Comparison of ENCODE assay signal across 20 mouse cellular contexts in the genomic region with DNA sequence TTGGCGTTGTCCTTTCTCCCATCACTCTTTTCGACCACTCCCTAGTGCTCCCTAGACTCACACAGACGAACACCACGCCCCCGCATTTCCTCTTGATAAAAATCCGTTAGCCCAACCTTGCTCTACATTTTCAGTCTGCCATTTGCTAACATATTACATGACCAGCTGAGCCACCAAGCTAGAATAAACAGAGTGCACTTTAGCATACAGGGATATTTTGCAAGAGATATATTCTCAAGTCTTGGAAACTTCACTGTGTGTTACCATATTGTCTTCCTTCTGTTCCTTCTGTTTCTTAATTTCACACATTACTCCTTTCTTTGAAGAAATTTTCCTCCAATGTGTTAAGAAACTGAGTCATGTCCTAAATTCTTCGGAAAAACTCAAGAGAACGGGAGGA.
DNase-seq lines count a peak whose midpoint lies in the region; ATAC-seq and TF ChIP-seq lines count a peak whose summit lies in the region.
"Had no signal": no experiment of that assay in that cellular context is flagged by ENCODE, and none has a peak within 500 bp of the region (broad histone marks: within the 10 kb centered on the region; RNA-seq: fewer than 3 reads in every experiment).

No protein-coding gene starts in this region.

- WGBS in forebrain, postnatal 0 days = 71% methylated on average over 8 of the region's 8 CpGs
- WGBS in forebrain, embryonic 13.5 days = 84% methylated on average over 8 of the region's 8 CpGs

- 0 out of 2 replicates have a peak overlapping the region, but pooled peaks have one; percentile 1 for H3K9ac ChIP-seq in forebrain, postnatal 0 days
- H3K9ac ChIP-seq in forebrain, embryonic 13.5 days = no peak overlapping the region
- H3K9ac ChIP-seq: embryonic facial prominence, embryonic 15.5 days; hindbrain, embryonic 15.5 days; liver, postnatal 0 days had no signal

- H3K27ac ChIP-seq in forebrain, postnatal 0 days (ENCODE audit: low read depth, low read length) = peak overlapping the region; percentile 75
- no peak overlapping the region; the same call in 1 of the 2 replicates for H3K27ac ChIP-seq in forebrain, embryonic 13.5 days
- H3K27ac ChIP-seq: embryonic facial prominence, embryonic 15.5 days; heart, embryonic 10.5 days; hindbrain, embryonic 15.5 days had no signal

- peak overlapping the region; percentile 20 for H3K4me2 ChIP-seq in forebrain, postnatal 0 days (ENCODE audit: low read depth)
- no peak overlapping the region for H3K4me2 ChIP-seq in forebrain, embryonic 13.5 days
- H3K4me2 ChIP-seq: embryonic facial prominence, embryonic 15.5 days; hindbrain, embryonic 15.5 days had no signal

- no peak overlapping the region for H3K4me3 ChIP-seq in forebrain, postnatal 0 days (ENCODE audit: low read depth, low read length)
- H3K4me3 ChIP-seq in forebrain, embryonic 13.5 days = no peak overlapping the region
- H3K4me3 ChIP-seq: embryonic facial prominence, embryonic 15.5 days; heart, embryonic 10.5 days; hindbrain, embryonic 15.5 days had no signal

- 0 out of 2 replicates have a peak, but pooled peaks cover 3% of the 10 kb centered on the region for H3K4me1 ChIP-seq in forebrain, postnatal 0 days (ENCODE audit: insufficient read depth)
- 0 out of 2 replicates have a peak, but pooled peaks cover 4% of the 10 kb centered on the region for H3K4me1 ChIP-seq in forebrain, embryonic 13.5 days
- H3K4me1 ChIP-seq: embryonic facial prominence, embryonic 15.5 days; hindbrain, embryonic 15.5 days had no signal

- no peaks in the 10 kb centered on the region for H3K27me3 ChIP-seq in forebrain, postnatal 0 days (ENCODE audit: insufficient read depth, low read length)
- no peaks in the 10 kb centered on the region for H3K27me3 ChIP-seq in forebrain, embryonic 13.5 days
- H3K27me3 ChIP-seq: embryonic facial prominence, embryonic 15.5 days; hindbrain, embryonic 15.5 days had no signal

- TF ChIP-seq CTCF in forebrain, postnatal 0 days (IDR thresholded peaks at IDR 0.05; ENCODE audit: low read depth) = no peak

- peak; percentile 89 for ATAC-seq in forebrain, postnatal 0 days
- no peak for ATAC-seq in forebrain, embryonic 13.5 days
- ATAC-seq in megakaryocyte progenitor cell, adult 5-6 weeks (replicated peaks; ENCODE audit: poor library complexity) = no peak
- ATAC-seq: intestine, embryonic 16.5 days; liver, postnatal 0 days had no signal

- H3K9me3 ChIP-seq in forebrain, postnatal 0 days (ENCODE audit: low read length) = no peaks in the 10 kb centered on the region
- H3K9me3 ChIP-seq in forebrain, embryonic 13.5 days (replicated peaks) = no peaks in the 10 kb centered on the region
- H3K9me3 ChIP-seq: embryonic facial prominence, embryonic 15.5 days; heart, embryonic 10.5 days; hindbrain, embryonic 15.5 days had no signal

- H3K36me3 ChIP-seq in forebrain, postnatal 0 days (ENCODE audit: insufficient read depth) = no peaks in the 10 kb centered on the region
- no peaks in the 10 kb centered on the region for H3K36me3 ChIP-seq in forebrain, embryonic 13.5 days (ENCODE audit: poor library complexity, severe bottlenecking)
- H3K36me3 ChIP-seq: embryonic facial prominence, embryonic 15.5 days; heart, embryonic 10.5 days; hindbrain, embryonic 15.5 days had no signal

- peak; percentile 69 for DNase-seq in forebrain, postnatal 0 days
- peak; percentile 14 to 32 for DNase-seq in right cerebral cortex, adult 2 months (ENCODE audit: low spot score in 2 of 2)
- DNase-seq in right cerebral cortex, postnatal 14 days = no peak
- DNase-seq in layer of hippocampus, postnatal 36 days = peak; percentile 15 to 18
- DNase-seq in right cerebral cortex, postnatal 36 days (ENCODE audit: low spot score in 2 of 2) = peak; percentile 7 to 10
- DNase-seq in heart, postnatal 4 days = no peak
- DNase-seq: adrenal gland, postnatal 25 days; cerebellum, adult 9-10 months; embryo, embryonic 11 days; heart, postnatal 10 days; liver; liver, postnatal 0 days; lung, postnatal 14 days; thymus, adult 2 months had no signal

Comparison
In these comparisons a context has a peak if more than half of its experiments do, and no peak if none do; other contexts are left out.
1. DNase-seq: peak in forebrain, postnatal 0 days (single experiment), right cerebral cortex, adult 2 months (2 of 2), layer of hippocampus, postnatal 36 days (2 of 2) and right cerebral cortex, postnatal 36 days (2 of 2); none in right cerebral cortex, postnatal 14 days (single experiment) and heart, postnatal 4 days (single experiment).